Mouse (Mus musculus) midbrain, embryonic 12.5 days (tissue): ENCODE data around the gene B3gat1. TPM values are rescaled to one million over a fixed set of nuclear protein-coding genes. Genes with fewer than 3 reads are reported as not detected.
A peak's percentile ranks its signal among the peaks of the same experiment; 100 is the strongest.

Source experiments
- ATAC-seq: fragments of 200-750 bp; cut with Nextera tagmentation; 2 replicates; pipeline ENCODE4 v1.8.0; 2017; ENCODE audit warnings: low read depth, moderate TSS enrichment, moderate library complexity; ENCODE audit not compliant: low FRiP score
- H3K27ac ChIP-seq: fragments of 300-500 bp; sonication (generic); replicated peaks from 2 replicates; pipeline ENCODE4 v1.5.1; 2016; ENCODE audit warnings: mild to moderate bottlenecking
- H3K27me3 ChIP-seq: fragments of 300-500 bp; sonication (generic); 2 replicates; pipeline ENCODE4 v1.6.1; 2016; ENCODE audit warnings: mild to moderate bottlenecking
- H3K36me3 ChIP-seq: fragments of 300-500 bp; sonication (generic); 2 replicates; pipeline ENCODE4 v1.6.1; 2016
- H3K4me1 ChIP-seq: fragments of 300-500 bp; sonication (generic); 2 replicates; pipeline ENCODE4 v1.6.1; 2016
- H3K4me2 ChIP-seq: fragments of 300-500 bp; sonication (generic); replicated peaks from 2 replicates; pipeline ENCODE4 v1.6.1; 2016; ENCODE audit warnings: mild to moderate bottlenecking, moderate library complexity
- H3K4me3 ChIP-seq: fragments of 300-500 bp; sonication (generic); 2 replicates; pipeline ENCODE4 v1.5.1; 2016; ENCODE audit warnings: mild to moderate bottlenecking
- H3K9ac ChIP-seq: fragments of 300-500 bp; sonication (generic); replicated peaks from 2 replicates; pipeline ENCODE4 v1.6.1; 2016; ENCODE audit warnings: mild to moderate bottlenecking, moderate library complexity
- H3K9me3 ChIP-seq: fragments of 300-500 bp; sonication (generic); 2 replicates; pipeline ENCODE4 v1.6.1; 2016; ENCODE audit warnings: mild to moderate bottlenecking
- WGBS: fragments of 180-500 bp; shearing (Covaris S2); methylation state at CpG from one replicate; pipeline ENCODE4 v1.1.7; 2016; 5-methylcytosine and 5-hydroxymethylcytosine counted together
- polyA plus RNA-seq: library from polyadenylated mRNA; unstranded; fragments of >200 nt; fragmentation: Nextera tagmentation; extraction: Ambion mirVana; gene quantifications from 2 replicates; pipeline ENCODE4 v1.2.1, GENCODE M21; 2016

B3gat1 gene
- polyA plus RNA-seq: 10.9 and 12.9 TPM in 2 replicates

DNA sequence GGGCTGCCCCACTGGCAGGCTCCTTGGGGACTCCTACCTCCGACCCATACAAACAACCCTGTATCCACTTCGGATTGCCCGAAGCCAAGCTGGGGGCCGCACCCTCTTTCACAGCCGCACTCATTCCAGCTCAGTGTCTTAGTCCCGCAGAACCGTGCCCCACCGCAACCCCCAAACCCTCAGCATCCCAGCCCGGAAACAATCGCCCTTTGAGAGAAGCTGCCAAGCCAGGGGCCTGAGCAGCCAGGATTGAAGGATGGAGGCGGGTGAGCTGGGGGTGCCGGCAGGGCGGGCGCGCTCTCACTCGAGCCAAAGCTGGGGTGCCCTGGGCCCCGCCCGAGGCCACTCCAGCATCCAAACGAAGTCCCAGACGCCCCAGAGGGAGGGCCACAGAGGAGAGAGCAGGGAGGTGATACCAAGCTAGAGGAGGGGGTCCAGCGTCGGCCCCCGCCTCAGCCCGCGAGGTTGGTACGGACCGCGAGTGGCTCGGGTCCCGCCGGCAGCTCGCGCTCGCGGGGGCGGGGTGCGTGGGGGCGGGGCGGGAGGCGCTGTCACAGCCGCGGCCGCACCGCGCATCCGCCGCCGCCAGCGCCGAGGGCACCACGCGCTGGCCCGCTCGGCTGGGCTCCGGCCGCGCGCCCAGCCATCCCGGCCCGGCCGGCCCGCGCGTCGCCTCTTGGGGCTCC, at the start of gene B3gat1:
Gene B3gat1 (plus strand): TSS at position 523 of the 686 bp plus-strand sequence.
- Histone ChIP-seq H3K4me3 (peak within 1 kb of the TSS; percentile 73), H3K27me3 (peaks cover 22% of the 10 kb centered on the region), H3K9me3 (no peaks in the 10 kb centered on the region), H3K27ac (peak within 1 kb of the TSS; percentile 75), H3K9ac (peak within 1 kb of the TSS; percentile 90), H3K36me3 (no peaks in the 10 kb centered on the region), H3K4me1 (peaks cover 22% of the 10 kb centered on the region), H3K4me2 (peak within 1 kb of the TSS; percentile 85)
- under 1% methylated on average over 60 of the region's 65 CpGs for WGBS
- peak; percentile 89 for ATAC-seq

DNA sequence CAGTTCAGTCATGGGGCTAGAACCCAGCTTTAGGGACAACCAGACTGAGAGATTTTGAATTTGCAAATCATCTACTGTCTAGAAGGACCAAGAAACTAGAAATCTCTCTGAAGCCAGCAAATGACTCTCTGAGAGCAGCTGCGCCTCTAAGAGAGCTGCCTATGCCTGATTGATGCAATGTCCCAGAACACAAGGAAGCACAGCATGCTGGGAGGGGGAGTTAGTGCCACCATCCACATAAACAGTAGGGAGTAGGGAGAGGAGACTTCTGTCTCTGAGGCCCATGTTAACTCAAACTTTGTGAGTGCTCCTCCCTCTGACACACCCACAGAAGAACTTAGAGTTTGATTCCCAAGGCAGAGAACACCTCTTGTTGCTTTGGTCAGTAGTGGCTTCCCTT, 44.4 kb upstream of the B3gat1 start:
- Histone ChIP-seq H3K9me3 (no peaks in the 10 kb centered on the region), H3K27ac (no peak overlapping the region), H3K4me3 (no peak overlapping the region), H3K9ac (no peak overlapping the region), H3K4me1 (peaks cover 6% of the 10 kb centered on the region; the same call in 1 of the 2 replicates), H3K4me2 (no peak overlapping the region), H3K27me3 (no peaks in the 10 kb centered on the region), H3K36me3 (no peaks in the 10 kb centered on the region)
- no peak for ATAC-seq
- WGBS: 81% methylated on average over 1 of the region's 1 CpGs

GRCm38 (mm10) chr9:26689956-26690698, 43.4 kb upstream of the B3gat1 start:
- Histone ChIP-seq H3K4me3 (no peak overlapping the region), H3K27ac (no peak overlapping the region), H3K36me3 (no peaks in the 10 kb centered on the region), H3K4me2 (no peak overlapping the region), H3K4me1 (peaks cover 6% of the 10 kb centered on the region; the same call in 1 of the 2 replicates), H3K27me3 (no peaks in the 10 kb centered on the region), H3K9ac (no peak overlapping the region), H3K9me3 (no peaks in the 10 kb centered on the region)
- ATAC-seq: peak; percentile 41; the same call in 1 of the 2 replicates
- 49% methylated on average over 7 of the region's 7 CpGs for WGBS

DNA sequence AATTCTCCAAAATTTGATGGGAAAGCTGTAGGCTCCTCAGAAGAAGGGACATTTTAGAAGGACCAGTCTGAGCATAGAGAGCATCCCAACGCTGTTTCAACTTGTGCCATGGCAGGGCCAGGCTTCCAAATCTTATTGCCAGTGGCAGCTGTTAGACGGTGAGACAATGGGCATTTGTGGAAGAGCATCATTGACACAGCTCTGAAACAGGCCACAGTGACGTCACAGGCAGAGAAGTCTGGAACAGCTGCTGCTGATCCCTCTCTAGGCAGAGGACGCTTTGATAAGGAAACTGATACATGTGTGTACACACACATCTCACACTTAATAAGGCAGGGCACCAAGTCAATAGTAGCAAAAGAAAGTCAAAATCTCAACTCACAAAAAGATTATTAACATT, 40.9 kb upstream of the B3gat1 start:
- Histone ChIP-seq H3K4me2 (no peak overlapping the region), H3K9me3 (no peaks in the 10 kb centered on the region), H3K9ac (no peak overlapping the region), H3K4me1 (peaks cover 6% of the 10 kb centered on the region; the same call in 1 of the 2 replicates), H3K36me3 (no peaks in the 10 kb centered on the region), H3K4me3 (no peak overlapping the region), H3K27me3 (no peaks in the 10 kb centered on the region), H3K27ac (no peak overlapping the region)
- 75% methylated on average over 4 of the region's 4 CpGs for WGBS
- ATAC-seq: no peak

- H3K9me3 ChIP-seq: no peaks in the 10 kb centered on the region
- H3K4me3 ChIP-seq: no peak overlapping the region
- no peaks in the 10 kb centered on the region for H3K36me3 ChIP-seq
- 73% methylated on average over 3 of the region's 3 CpGs for WGBS
- H3K9ac ChIP-seq: no peak overlapping the region
- H3K27ac ChIP-seq: no peak overlapping the region
- no peak for ATAC-seq
- H3K27me3 ChIP-seq: no peaks in the 10 kb centered on the region
- peaks cover 4% of the 10 kb centered on the region; the same call in 1 of the 2 replicates for H3K4me1 ChIP-seq
- H3K4me2 ChIP-seq: no peak overlapping the region
Observed at GRCm38 (mm10) chr9:26694656-26695055, 38.9 kb upstream of the B3gat1 start.

DNA sequence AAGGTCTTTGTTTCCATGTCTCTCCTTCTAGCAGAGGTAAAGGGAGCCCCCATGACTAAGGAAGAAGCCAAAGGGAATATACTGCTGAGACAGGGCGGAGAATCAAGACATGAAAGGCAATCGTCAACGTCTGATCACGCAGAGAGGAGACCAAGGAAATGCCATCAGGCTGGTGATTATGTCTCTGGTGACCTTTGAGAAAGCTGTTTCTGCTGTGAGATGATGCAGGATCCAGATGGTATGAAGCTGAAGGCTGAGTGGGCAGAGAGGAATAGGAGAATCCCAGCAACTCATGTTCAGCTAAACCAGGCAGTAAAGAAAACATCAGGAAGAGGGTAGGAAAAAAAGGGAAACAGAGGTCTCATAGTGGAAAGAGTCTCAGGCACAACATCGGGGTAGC, 38.4 kb upstream of the B3gat1 start:
- H3K27ac ChIP-seq: no peak overlapping the region
- WGBS: 81% methylated on average over 5 of the region's 5 CpGs
- no peak for ATAC-seq

GRCm38 (mm10) chr9:26698286-26698685, 35.2 kb upstream of the B3gat1 start:
- H3K4me3 ChIP-seq: no peak overlapping the region
- 89% methylated on average over 2 of the region's 2 CpGs for WGBS
- H3K36me3 ChIP-seq: no peaks in the 10 kb centered on the region
- no peaks in the 10 kb centered on the region for H3K27me3 ChIP-seq
- H3K27ac ChIP-seq: no peak overlapping the region
- ATAC-seq: no peak
- no peaks in the 10 kb centered on the region for H3K9me3 ChIP-seq
- H3K4me1 ChIP-seq: no peaks in the 10 kb centered on the region
- no peak overlapping the region for H3K4me2 ChIP-seq
- no peak overlapping the region for H3K9ac ChIP-seq

More for the DNA sequence above, 38.4 kb upstream of the B3gat1 start:
- Histone ChIP-seq H3K27me3 (no peaks in the 10 kb centered on the region), H3K9me3 (no peaks in the 10 kb centered on the region), H3K4me2 (no peak overlapping the region), H3K4me3 (no peak overlapping the region), H3K36me3 (no peaks in the 10 kb centered on the region), H3K4me1 (no peaks in the 10 kb centered on the region; the same call in 1 of the 2 replicates), H3K9ac (no peak overlapping the region)

DNA sequence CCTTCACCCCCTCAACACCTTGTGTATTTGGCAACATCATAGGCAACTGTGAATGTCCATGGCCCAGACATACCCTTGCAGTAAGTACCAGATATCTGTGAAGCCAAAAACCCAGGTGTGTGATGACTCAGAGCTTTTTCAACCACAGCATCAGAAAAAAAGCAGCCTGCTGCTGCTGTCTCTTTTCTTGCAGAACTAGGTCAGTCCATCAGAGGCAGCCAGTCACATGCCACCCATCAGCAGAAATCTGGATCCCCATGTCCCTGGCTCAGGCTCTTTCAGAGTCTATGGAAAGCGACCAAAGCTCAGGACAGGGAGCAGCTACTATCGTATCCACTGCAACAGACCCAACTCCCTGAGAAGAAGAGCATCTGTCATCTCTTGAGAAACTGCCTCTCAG, 33.2 kb upstream of the B3gat1 start:
- H3K27ac ChIP-seq: no peak overlapping the region
- H3K9ac ChIP-seq: no peak overlapping the region
- no peak for ATAC-seq
- no peak overlapping the region for H3K4me3 ChIP-seq
- H3K9me3 ChIP-seq: no peaks in the 10 kb centered on the region
- H3K36me3 ChIP-seq: no peaks in the 10 kb centered on the region
- no peaks in the 10 kb centered on the region for H3K27me3 ChIP-seq
- no peak overlapping the region for H3K4me2 ChIP-seq
- H3K4me1 ChIP-seq: no peaks in the 10 kb centered on the region
- 83% methylated on average over 2 of the region's 2 CpGs for WGBS

- ATAC-seq: no peak
- WGBS: 45% methylated on average over 3 of the region's 3 CpGs
Observed at GRCm38 (mm10) chr9:26718388-26718787, 15.1 kb upstream of the B3gat1 start.

DNA sequence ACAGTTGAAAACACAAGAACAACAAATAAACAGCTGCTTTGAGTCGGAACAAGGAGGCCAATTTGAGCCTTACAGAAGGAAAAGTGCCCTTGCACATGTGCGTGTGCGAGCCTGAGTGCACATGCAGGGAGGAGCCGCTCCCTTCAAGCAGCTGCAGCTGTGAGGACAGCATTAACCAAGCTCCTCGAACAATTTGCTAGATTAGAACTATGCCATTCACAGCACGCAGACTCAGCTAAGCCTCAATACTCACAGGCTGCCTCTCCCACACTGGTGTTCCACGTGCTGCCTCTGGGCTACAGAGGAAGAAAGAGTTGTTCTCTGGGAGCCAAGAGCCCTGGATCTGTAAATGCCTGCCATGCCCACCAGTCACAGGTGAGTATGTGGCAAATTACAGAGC, 11.8 kb upstream of the B3gat1 start:
- Histone ChIP-seq H3K4me3 (no peak overlapping the region), H3K4me2 (no peak overlapping the region), H3K36me3 (no peaks in the 10 kb centered on the region), H3K9me3 (no peaks in the 10 kb centered on the region), H3K27me3 (no peaks in the 10 kb centered on the region), H3K9ac (no peak overlapping the region), H3K27ac (no peak overlapping the region), H3K4me1 (no peaks in the 10 kb centered on the region)
- 54% methylated on average over 7 of the region's 7 CpGs for WGBS
- ATAC-seq: peak; percentile 54; the same call in 1 of the 2 replicates

More at GRCm38 (mm10) chr9:26718388-26718787, 15.1 kb upstream of the B3gat1 start:
- Histone ChIP-seq H3K9ac (no peak overlapping the region), H3K27me3 (no peaks in the 10 kb centered on the region), H3K36me3 (no peaks in the 10 kb centered on the region), H3K4me2 (no peak overlapping the region), H3K4me3 (no peak overlapping the region), H3K27ac (no peak overlapping the region), H3K4me1 (no peaks in the 10 kb centered on the region), H3K9me3 (no peaks in the 10 kb centered on the region)

- Histone ChIP-seq H3K4me1 (no peaks in the 10 kb centered on the region), H3K27ac (no peak overlapping the region), H3K27me3 (0 out of 2 replicates have a peak, but pooled peaks cover 3% of the 10 kb centered on the region), H3K9me3 (no peaks in the 10 kb centered on the region), H3K36me3 (no peaks in the 10 kb centered on the region), H3K4me3 (no peak overlapping the region), H3K4me2 (no peak overlapping the region), H3K9ac (no peak overlapping the region)
- 76% methylated on average over 3 of the region's 3 CpGs for WGBS
- ATAC-seq: no peak
Observed at GRCm38 (mm10) chr9:26725709-26726108, 7.8 kb upstream of the B3gat1 start.

DNA sequence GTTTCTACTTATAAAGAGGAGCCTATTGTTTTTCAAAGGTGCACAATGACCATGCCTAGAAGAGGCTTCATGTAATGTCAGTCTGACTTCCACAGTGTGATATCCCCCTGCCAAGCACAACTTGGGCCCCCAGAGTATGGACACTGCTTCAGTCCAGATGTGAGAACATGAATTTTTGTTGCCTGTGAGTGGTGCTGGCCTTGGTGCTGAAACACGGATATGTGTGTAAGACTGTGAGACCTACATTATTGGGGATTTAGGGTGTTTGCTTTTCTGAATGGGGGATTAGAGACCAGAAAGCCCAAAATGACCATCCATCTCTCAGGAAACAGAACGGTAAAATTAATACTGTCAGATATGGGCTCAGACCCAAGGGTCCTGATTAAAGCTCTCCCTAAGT, 6.1 kb upstream of the B3gat1 start:
- Histone ChIP-seq H3K4me3 (no peak overlapping the region), H3K4me2 (no peak overlapping the region), H3K9me3 (no peaks in the 10 kb centered on the region), H3K4me1 (no peaks in the 10 kb centered on the region), H3K36me3 (no peaks in the 10 kb centered on the region), H3K9ac (no peak overlapping the region), H3K27ac (no peak overlapping the region), H3K27me3 (peaks cover 11% of the 10 kb centered on the region; the same call in 1 of the 2 replicates)
- 43% methylated on average over 2 of the region's 2 CpGs for WGBS
- ATAC-seq: peak; percentile 42; the same call in 1 of the 2 replicates
